Mouse (Mus musculus) hematopoietic stem cell, adult 5-6 weeks (primary cell): Measurements from ENCODE around the gene Snrnp200. TPM values are rescaled to one million over a fixed set of nuclear protein-coding genes. Genes with fewer than 3 reads are reported as not detected.

Experiments
- total RNA-seq: library from RNA; stranded (forward); fragments of 172-1452, 232-1000 nt; gene quantifications from 2 replicates; pipeline ENCODE4 v1.2.3, GENCODE M21; 2017

The Snrnp200 gene
- total RNA-seq, 1 experiment from 2014 or later: 188 TPM

Other genes starting within 250 kb of the Snrnp200 start
- gene Ap4e1, start 199.7 kb upstream of the Snrnp200 start, total RNA-seq: 18.9 and 23.0 TPM in 2 replicates
- gene Blvra, start 137.7 kb upstream of the Snrnp200 start, total RNA-seq: 27.8 and 28.3 TPM in 2 replicates
- gene Ncaph, start 74.4 kb upstream of the Snrnp200 start, total RNA-seq: 45.5 and 58.5 TPM in 2 replicates
- 20.8 and 22.5 TPM in 2 replicates for gene Itpripl1, start 64.9 kb upstream of the Snrnp200 start, total RNA-seq
- gene 1810024B03Rik, start 106 bp upstream of the Snrnp200 start, total RNA-seq: 3.8 and 7.1 TPM in 2 replicates
- gene Ciao1, start 39.4 kb downstream of the Snrnp200 start, total RNA-seq: 34.3 and 35.6 TPM in 2 replicates
- gene Tmem127, start 39.5 kb downstream of the Snrnp200 start, total RNA-seq: 34.3 and 34.8 TPM in 2 replicates
- 135 and 142 TPM in 2 replicates for gene Stard7, start 61.8 kb downstream of the Snrnp200 start, total RNA-seq
- gene Dusp2, start 127.8 kb downstream of the Snrnp200 start, total RNA-seq: 246 and 271 TPM in 2 replicates
- 0.05 and 0.25 TPM in 2 replicates for gene Astl, start 130.3 kb downstream of the Snrnp200 start, total RNA-seq
- 0.45 TPM in 1 of 2 replicates, not detected in the other for gene Adra2b, start 154.8 kb downstream of the Snrnp200 start, total RNA-seq
- gene Gpat2, start 216.8 kb downstream of the Snrnp200 start, total RNA-seq: not detected in 2 replicates
- 16.2 and 23.0 TPM in 2 replicates for gene Fahd2a, start 236.2 kb downstream of the Snrnp200 start, total RNA-seq